Mouse (Mus musculus): ENCODE measurements around the gene Eaf2. TPM values are rescaled to one million over a fixed set of nuclear protein-coding genes. Genes with fewer than 3 reads are reported as not detected.
"Not testable (repeated sequence)": the region's sequence is repeated elsewhere in the genome, so short reads cannot be mapped to it uniquely, and the experiment has no call there.

Gene Eaf2
- total RNA-seq, 2 experiments from 2014 or later: 0.94 to 1.7 TPM

GRCm38 (mm10) chr16:36851202-36851601 lies 23.6 kb downstream of the Eaf2 start:
- DNase-seq (ENCODE audit: low spot score in 2 of 2): no peak

- DNase-seq (ENCODE audit: low spot score in 2 of 2): not testable (repeated sequence)
Observed at GRCm38 (mm10) chr16:36846894-36847293, 27.9 kb downstream of the Eaf2 start.

- DNase-seq (ENCODE audit: low spot score in 2 of 2): no peak
Observed at GRCm38 (mm10) chr16:36828820-36829219, 46.0 kb downstream of the Eaf2 start.

GRCm38 (mm10) chr16:36828054-36828786 lies 46.6 kb downstream of the Eaf2 start, which contains the start of gene Iqcb1:
Gene Iqcb1 (plus strand): TSS chr16:36828385.
- peak; percentile 76 to 86 for DNase-seq (ENCODE audit: low spot score in 2 of 2)

GRCm38 (mm10) chr16:36827611-36828053 lies 47.2 kb downstream of the Eaf2 start:
- DNase-seq (ENCODE audit: low spot score in 2 of 2): no peak

- no peak for DNase-seq (ENCODE audit: low spot score in 2 of 2)
Observed at GRCm38 (mm10) chr16:36821474-36821873, 53.3 kb downstream of the Eaf2 start.

- DNase-seq (ENCODE audit: low spot score in 2 of 2): no peak
Observed at GRCm38 (mm10) chr16:36820747-36821146, 54.1 kb downstream of the Eaf2 start.

GRCm38 (mm10) chr16:36820016-36820415 lies 54.8 kb downstream of the Eaf2 start:
- DNase-seq (ENCODE audit: low spot score in 2 of 2): no peak

GRCm38 (mm10) chr16:36817321-36817926 lies 57.4 kb downstream of the Eaf2 start:
- DNase-seq (ENCODE audit: low spot score in 2 of 2): peak; percentile 59 to 74

- DNase-seq (ENCODE audit: low spot score in 2 of 2): no peak
Observed at GRCm38 (mm10) chr16:36816916-36817315, 57.9 kb downstream of the Eaf2 start.

- DNase-seq (ENCODE audit: low spot score in 2 of 2): no peak
Observed at GRCm38 (mm10) chr16:36813680-36814079, 61.1 kb downstream of the Eaf2 start.

GRCm38 (mm10) chr16:36808616-36809015 lies 66.2 kb downstream of the Eaf2 start:
- no peak for DNase-seq (ENCODE audit: low spot score in 2 of 2)

- no peak for DNase-seq (ENCODE audit: low spot score in 2 of 2)
Observed at GRCm38 (mm10) chr16:36802361-36802760, 72.4 kb downstream of the Eaf2 start.

- DNase-seq (ENCODE audit: low spot score in 2 of 2): no peak
Observed at GRCm38 (mm10) chr16:36798334-36798733, 76.5 kb downstream of the Eaf2 start.

- no peak for DNase-seq (ENCODE audit: low spot score in 2 of 2)
Observed at GRCm38 (mm10) chr16:36794976-36795375, 79.8 kb downstream of the Eaf2 start.

GRCm38 (mm10) chr16:36790166-36790565 lies 84.6 kb downstream of the Eaf2 start:
- DNase-seq (ENCODE audit: low spot score in 2 of 2): no peak

- DNase-seq (ENCODE audit: low spot score in 2 of 2): no peak
Observed at GRCm38 (mm10) chr16:36786466-36786865, 88.3 kb downstream of the Eaf2 start.

GRCm38 (mm10) chr16:36784594-36785313 lies 90.0 kb downstream of the Eaf2 start, which contains the start of gene Slc15a2:
Gene Slc15a2 (minus strand): TSS chr16:36784962.
- DNase-seq (ENCODE audit: low spot score in 2 of 2): peak; percentile 5 to 13

GRCm38 (mm10) chr16:36784146-36784545 lies 90.7 kb downstream of the Eaf2 start:
- no peak for DNase-seq (ENCODE audit: low spot score in 2 of 2)

GRCm38 (mm10) chr16:36775658-36776057 lies 99.1 kb downstream of the Eaf2 start:
- no peak for DNase-seq (ENCODE audit: low spot score in 2 of 2)

- no peak for DNase-seq (ENCODE audit: low spot score in 2 of 2)
Observed at GRCm38 (mm10) chr16:36772996-36773395, 101.8 kb downstream of the Eaf2 start.

- DNase-seq (ENCODE audit: low spot score in 2 of 2): no peak
Observed at GRCm38 (mm10) chr16:36771703-36772102, 103.1 kb downstream of the Eaf2 start.

All from left cerebral cortex, adult 18-20 months (tissue).